Mouse (Mus musculus): ENCODE results near the gene Sgpl1.

GRCm38 (mm10) chr10:61155611-61156010 lies 8.1 kb upstream of the Sgpl1 start:
- TF ChIP-seq CTCF (IDR thresholded peaks at IDR 0.05; ENCODE audit: low read depth) = no peak
- TF ChIP-seq EP300 (IDR thresholded peaks at IDR 0.05; ENCODE audit: low read depth) = no peak
